Mouse (Mus musculus) spleen, adult 12 weeks (tissue): Measurements from ENCODE around the gene Ubxn4.
"Not testable (repeated sequence)": the region's sequence is repeated elsewhere in the genome, so short reads cannot be mapped to it uniquely, and the experiment has no call there.

ENCODE experiments used
- DNase-seq: peaks from one replicate; pipeline ENCODE4 v3.0.0; 2022; ENCODE audit warnings: low spot score

The Ubxn4 gene

DNA sequence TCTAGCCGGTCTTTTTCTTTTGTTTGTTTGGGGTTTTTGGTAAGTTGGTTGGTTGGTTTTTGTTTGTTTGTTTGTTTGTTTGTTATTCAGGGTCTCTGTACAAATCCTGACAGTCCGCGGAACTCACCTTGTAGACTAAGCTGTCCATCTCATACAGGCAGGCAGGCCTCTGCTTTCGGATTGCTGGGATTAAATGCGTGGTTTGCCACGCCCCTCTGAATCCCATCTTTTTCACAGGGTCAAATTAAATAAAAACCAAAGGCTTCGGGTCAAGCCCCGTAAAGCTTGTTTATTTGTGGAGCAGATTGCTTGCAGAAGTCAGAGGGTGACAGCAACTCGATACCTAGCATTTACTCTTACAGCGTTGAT is at the start of gene Ubxn4:
TSS of gene Ubxn4 (plus strand) at position 338 of the 369 bp plus-strand sequence.
- DNase-seq = no peak

DNA sequence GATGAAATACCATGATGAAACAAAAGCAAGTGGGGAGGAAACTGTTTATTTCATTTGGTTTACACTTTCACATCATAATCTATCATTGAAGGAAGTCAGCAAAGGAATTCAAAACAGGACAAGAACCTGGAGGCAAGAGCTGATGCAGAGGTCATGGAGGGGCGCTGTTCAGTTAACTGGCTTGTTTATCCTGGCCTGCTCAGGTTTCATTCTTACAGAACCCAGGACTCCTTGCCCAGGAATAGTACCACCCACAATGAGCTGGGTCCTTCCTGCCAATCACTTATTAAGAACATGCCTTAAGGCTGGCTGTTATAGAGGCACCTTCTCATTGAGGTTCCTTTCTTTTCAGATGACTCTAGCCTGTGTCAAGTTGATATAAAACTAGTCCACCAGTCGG is 49.8 kb upstream of the Ubxn4 start:
- DNase-seq = no peak

DNA sequence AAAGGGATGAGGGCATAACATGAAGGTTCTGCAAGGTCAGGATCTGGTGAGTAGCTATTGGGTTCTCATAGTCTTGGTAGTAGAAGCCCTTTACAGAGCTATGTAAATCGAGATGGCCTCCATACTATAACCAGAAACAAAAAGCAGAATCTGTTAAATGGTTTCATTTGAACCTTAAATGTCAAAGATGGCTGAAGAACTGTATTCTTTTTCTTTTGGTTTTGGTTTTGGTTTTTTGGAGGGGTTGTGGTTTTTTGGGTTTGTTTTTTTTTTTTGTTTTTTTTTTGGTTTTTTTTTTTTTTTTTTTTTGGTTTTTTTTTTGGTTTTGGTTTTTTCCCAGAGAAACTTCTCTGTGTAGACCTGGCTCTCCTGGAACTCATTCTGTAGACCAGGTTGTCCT is 46.4 kb upstream of the Ubxn4 start:
- no peak for DNase-seq

DNA sequence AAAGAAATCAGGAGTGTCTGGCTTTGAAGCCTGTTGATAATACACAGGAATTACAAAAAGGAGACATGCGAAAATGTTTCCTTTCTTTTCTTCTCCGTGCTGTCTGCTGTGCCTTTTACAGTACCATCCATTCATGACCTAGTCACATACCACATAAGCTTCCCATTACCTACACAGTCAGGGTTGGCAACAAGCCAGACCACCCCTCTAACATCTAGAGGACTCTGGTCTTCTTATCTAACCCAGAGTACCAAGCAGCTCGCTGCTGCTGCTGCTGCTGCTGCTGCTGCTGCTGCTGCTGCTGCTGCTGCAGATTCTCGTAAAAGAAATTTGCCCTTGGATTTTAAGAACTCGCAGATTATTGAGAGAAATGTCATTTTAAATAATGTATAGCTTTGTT is 30.5 kb upstream of the Ubxn4 start:
- DNase-seq = no peak

DNA sequence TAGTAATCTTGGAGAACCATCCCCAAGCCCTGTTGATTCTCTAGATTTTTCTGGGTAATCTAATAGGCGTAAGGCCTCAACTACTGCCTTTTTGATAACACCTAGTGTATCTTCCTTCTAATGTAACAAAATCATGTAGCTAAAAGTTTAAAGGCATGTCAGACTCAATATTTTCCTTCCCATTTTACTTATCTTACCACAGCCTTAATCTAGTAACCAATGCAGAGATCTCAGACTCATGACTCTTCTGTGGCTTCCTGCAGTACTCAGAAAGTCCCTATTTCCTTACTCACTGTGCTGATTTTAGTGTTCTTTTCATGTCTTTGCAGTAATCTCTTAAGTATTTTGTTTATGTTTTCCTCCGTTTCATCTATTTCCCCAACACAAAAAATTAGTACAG is 21.9 kb upstream of the Ubxn4 start:
- DNase-seq = no peak

DNA sequence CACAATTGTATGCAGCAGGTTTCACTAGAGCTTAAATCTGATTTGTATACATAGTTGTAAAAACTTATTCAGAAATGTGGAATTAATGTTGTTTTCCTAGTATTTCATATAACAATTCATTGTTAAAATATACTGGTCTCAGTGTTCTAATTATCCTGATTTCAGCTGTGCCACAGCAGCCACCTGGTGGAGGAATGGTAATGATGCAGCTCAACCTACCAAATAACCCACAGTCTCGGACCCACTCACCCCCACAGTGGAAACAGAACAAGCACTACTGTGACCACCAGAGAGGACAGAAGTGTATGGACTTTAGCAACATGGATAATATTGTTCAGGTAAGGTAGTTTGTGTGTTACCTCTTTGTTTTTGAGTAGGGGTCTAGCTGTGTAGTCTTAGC is 20.5 kb upstream of the Ubxn4 start:
- DNase-seq = no peak

DNA sequence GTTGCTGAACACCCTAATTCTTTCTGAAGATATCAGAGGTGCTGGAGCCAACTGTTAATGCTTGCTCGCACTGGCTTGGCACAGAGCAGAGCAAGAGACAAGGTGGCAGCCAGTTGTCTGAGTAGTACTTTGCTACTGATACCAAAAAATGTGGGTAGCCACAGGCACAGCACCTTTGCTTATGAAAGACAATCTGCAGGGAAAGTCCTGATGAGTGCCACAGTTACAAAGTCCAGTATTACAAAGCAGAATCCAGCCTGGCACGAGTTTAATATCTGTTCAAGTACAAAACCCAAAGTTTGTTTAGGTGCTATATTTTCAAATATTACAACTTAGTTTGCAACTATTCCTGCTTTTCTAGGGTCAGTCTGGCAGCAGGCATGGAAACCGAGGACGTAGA is 8.6 kb upstream of the Ubxn4 start:
- no peak for DNase-seq

DNA sequence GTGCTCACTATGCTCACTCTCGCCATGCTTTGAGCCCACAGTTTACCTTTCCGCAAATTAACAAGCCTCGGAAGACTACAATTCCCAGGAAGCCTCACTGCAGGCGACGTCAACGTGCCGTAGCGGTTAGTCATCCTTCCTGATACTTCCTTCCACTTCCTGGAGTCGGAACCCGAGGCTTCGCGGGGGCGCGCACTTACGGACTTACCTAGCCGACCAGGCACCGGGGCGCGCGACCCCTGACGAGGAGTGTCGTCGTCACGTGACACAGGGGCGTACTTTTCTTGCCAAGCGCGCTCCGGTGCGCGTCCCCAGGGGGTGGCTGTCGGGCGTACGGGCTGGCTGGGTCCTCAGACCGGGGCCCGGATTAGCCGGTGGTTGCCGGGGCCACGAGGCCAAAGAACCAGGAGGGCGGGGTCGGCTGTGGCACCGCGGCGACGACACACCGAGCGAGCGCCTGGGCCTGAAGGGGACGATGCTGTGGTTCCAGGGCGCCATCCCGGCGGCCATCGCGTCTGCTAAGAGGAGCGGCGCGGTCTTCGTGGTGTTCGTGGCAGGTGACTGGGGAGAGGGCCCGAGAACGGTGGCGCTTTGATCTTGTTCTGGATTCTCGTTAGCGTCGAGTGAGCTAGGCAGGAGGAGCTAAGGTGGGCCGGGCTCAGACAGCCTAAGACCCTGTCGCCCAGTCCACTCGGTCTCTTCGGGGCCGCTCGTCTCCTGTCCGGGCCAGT is 397 bp downstream of the Ubxn4 start:
- peak; percentile 85 for DNase-seq

DNA sequence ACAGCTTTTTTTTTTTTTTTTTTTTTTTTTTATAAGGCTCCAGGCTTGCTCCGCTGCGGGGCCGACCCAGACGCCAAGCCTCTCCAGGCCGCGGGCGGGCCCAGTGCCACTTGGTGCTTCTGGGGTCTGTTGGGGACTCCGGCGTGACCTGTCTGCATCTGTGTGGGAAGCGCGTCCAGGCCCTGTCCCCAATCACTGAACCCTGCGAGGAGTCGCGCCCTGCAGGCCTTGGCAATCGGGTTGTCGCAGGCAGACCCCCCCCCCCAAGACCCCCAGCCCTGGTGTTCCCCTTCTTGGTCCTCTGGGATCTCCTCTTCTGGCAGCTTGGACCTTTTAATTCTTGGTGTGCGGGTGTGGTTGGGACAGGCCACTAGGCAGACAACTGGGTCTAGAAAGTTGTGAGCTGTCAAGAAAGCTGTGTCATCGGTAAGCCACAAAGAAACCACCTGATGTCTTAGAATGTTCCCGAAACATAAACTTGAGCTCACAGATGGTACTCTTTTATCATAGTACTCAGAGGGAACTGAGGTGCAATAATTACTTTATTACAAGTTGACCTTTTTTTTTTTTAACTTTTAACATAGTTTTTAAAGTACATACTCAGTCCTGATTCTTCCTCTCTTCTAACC is 1.1 kb downstream of the Ubxn4 start:
- DNase-seq = peak; percentile 15

DNA sequence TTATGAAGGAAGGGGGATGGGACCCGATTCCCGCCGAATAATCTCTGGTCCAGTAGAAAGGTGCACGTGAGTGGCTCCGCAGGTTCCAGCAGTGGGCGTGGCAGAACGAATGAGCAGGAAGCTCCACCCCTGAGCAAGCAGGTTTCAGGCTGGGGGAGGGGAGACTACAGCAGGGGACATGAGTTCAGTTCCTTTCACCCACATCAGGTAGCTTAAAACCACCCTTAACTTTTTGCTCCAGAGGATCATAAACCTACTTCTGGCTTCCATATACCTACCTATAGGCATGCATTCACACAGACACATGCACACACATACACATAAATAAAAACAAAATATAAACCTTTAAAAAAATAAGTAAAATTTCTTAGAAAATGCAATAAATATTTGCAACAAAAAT is 23.3 kb downstream of the Ubxn4 start:
- DNase-seq = not testable (repeated sequence)

DNA sequence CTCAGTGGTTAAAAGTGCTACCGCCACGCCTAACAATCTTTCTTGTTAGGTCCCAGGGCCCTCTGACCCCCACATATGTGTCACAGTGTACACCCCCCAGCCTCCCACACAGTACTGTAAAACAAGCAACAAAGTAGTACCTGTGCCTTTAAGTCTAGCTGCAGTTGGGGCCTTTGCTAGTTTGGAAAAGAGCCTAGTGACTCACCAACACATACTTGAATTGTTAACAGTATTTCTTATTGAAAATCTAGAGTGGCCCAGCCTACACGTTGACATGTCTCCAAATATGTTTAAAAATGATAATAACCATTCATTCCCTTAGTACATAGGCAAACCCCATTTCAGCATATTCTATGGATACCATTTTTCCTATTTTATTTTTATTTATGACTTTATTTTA is 27.0 kb downstream of the Ubxn4 start:
- DNase-seq = no peak

DNA sequence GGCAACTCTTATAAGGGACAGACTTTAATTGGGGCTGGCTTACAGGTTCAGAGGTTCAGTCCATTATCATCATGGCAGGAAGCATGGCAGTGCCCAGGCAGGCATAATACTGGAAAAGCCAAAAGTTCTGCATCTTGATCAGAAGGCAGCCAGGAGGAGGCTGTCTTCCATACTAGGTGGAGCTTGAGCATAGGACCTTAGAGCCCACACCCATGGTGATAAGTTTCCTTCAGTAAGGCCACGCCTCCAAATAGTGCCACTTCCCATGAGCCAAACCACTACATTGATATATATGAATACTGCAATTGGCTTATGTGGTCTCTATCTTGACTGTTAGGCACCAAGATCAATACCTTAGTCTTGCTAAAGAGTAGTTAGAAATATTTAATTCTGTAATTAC is 32.1 kb downstream of the Ubxn4 start:
- DNase-seq = no peak

DNA sequence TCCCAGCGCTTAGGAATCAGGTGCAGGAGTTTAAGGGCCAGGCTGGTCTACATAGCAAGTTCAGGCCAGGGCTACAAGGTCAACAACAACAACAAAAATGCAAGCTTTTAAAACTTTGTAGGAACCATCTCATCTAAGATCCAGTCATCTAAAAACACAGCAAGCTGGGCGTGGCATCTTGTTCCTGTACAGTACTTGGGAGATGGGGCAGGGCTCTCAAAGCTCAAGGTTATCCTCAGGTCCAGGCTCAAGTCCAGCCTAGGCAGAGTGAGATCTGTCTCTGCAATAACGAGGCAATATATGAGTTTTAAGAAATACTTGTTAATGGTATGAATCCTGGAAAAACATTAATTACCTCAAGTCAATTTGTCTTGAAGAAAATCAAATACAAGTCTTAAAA is 34.8 kb downstream of the Ubxn4 start:
- DNase-seq = no peak

DNA sequence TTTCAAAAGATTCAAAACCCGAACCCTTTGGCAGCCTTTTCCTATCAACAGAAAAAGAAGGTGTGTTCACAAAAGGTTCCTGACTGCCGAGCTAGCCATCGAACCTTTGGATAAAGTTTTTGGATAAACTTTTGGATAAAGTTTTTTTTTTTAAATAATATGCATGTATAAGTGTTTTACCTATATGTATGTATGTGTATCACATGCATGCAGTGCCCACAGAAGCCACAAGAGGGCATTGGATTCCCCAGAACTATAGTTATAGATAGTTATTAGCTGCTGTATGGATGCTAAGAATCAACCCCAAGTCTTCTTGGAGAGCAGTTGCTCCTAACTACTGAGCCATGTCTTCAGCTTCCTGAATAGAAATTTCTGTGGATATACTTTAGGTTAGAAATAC is 38.0 kb downstream of the Ubxn4 start:
- no peak for DNase-seq

DNA sequence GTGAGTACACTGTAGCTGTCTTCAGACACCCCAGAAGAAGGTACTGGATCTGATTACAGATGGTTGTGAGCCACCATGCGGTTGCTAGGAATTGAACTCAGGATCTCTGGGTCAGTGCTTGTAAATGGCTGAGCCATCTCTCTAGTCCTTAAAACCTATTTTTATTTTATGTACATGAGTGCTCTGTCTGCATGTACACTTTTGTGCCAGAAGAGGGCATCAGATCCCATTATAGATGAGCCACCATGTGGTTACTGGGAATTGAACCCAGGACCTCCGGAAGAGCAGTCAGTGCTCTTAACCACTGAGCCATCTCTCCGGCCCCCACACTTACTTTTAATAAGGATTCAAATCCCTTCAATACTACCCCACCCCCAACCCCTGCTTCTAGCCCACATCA is 39.2 kb downstream of the Ubxn4 start:
- DNase-seq = no peak

DNA sequence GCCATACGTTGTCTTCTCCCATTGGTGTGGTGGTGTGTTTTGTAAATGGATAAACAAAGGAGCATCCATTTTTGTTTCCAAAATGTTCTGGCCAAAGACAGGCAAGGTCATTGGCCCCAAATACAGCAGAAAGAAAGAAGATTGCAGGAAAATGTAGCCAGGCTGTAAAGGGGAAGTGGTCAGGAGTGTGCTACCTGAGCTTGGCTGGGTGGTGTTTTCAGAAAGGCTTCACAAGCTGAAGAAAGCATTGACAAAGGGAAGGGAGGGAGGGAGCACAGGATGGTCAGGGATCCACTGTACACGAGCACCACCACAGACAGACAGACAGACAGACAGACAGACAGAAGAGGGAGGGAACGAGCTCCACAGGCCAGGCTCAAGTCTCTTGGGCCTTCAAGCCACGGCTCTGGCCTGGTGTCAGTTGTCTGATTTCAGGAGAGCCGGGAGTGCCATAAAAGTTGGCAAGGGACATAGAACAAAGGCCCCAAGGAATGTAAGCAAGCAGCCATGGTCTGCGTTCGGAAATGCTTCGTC is 40.5 kb downstream of the Ubxn4 start:
- DNase-seq = no peak

DNA sequence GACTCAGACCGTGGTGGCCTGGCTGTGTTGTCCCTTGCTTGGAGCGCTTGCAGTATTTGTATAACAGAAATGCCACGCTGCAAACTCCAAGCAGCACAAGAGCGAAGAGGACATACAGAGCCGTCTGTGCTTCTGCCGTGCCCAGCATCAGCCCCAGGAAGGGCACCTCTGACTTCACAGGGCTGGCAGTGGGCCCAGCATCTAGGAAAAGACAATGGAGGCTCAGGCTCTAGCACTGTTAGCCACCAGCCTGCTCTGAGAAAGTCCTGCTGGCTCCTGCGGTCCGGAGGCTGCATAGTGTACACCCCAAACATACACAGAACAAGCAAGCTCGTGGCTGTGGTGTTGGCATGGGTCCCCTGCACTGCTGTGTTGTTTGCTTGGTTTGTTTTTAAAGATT is 41.4 kb downstream of the Ubxn4 start:
- no peak for DNase-seq

DNA sequence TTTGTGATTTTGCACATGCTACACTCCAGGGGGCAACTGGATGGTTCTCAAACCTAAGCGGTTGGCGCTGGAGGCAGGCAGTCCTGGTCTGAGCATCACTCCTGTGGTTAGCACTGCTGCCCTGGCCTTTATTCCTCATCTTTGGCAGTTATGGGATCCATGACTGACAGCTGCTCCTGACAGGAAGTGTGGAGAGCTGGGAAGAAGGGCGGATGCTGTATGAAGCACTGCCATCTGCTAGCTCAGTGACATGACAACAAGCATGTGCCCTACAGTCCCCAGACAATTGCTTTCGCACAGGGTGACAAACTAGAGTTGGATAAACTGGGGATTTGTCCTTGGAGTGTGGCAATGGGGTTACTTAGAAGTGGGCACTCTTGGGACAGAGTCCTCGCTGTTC is 46.5 kb downstream of the Ubxn4 start:
- DNase-seq = no peak

DNA sequence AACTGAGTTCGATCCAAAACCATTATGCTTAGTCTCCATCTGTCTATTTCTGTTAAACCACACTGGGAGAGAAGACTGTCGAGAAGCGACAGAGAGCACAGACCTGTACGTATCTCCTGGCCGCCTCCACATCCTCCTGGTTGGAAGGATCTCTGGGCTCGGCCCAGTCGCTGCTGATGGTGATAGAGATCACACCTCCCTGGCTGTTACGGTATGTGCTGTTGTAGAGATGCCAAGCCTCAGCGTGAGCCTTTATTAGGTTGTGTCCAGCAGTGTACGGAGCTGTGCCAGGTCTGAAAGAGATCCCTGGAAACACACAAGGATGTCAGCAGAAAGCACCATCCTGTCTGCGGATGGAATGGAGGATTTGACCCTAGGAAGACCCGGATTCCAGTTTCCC is 49.8 kb downstream of the Ubxn4 start:
- DNase-seq = no peak

DNA sequence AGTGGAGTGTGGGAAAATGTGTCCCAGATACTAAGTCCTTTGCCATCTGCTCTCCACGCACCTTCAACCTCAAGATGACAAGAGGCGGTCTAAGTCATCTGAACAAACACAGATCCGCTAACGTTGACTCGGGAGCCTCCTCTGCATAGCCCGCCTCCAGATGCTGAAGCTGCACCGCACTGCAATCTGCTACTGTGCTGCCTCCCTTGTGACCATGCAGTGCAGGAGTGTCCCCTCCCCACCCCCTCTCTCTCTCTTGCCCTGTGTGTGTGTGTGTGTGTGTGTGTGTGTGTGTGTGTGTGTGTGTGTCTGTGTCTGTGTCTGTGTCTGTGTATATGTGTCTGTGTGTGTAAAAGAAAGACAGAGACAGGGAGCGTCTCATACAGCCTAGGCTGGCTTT is 51.5 kb downstream of the Ubxn4 start:
- no peak for DNase-seq

DNA sequence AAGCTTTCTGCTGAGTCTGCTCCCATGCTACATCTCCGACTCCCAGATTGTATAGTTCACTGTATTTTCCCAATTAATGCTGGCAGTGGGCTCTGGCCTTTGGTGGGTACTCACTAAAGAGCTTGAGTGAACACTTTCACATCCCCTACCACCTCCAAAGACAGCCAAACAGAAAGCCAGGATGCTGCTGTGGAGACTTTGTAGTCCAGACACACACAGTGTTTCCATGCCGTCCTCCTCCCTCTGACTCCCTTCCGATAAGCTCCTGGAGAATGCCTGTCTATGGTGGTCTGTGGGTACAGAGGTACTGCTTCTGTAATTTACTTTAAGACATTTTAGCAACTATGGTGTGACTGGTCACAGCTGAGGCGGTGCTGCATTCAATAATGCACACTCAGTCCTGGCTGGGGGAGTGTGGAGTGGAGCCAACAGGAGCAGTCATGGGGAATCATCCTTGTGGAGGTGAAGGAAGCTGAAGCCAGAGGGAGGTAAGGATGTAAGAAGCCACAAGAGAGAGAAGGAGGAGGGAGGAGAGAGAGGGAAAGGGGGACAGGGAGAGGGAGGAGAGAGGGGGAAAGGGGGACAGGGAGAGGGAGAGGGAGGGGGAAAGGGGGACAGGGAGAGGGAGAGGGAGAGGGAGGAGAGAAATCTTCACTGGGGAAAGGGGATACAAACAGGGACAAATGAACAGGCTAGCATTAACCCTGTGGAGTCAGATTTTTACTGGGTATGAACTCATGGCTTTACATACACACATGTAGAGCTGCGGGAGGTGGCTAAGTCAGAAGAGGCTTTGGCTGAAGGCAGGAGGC is 52.2 kb downstream of the Ubxn4 start:
- no peak for DNase-seq

DNA sequence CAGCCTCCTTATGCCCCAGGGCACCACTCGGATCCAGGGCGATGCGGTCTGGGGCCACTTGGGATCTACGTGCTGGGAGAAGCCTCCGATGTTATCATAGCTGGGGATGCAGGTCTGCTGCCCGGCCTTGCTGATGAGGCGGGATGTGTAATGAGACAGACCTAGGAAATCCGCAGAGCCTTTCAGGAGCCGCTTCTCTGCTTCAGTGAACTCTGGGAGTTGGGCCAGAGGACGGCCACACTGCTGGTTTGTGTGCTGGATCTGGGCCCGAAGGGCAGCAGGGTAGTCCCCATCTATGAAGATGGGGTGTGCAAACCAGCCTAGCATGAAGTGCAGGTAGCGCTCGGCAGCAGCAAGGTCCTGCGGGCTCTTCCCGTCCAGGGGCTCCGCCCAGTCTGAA is 60.1 kb downstream of the Ubxn4 start:
- DNase-seq = no peak

DNA sequence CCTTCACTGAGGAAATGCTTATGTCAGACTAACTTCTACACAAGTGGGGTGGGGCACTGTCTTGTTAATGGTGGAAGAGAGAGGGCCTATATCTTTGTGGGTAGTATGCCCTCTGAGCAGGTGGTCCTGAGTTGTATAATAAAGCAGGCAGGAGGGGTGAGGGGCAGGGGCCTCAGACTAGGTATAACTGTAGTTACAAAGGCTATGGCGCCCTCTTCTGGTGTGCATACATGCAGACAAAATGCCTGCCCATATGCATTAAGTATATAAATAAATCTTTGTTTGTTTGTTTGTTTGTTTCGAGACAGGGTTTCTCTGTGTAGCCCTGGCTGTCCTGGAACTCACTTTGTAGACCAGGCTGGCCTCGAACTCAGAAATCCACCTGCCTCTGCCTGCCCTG is 65.3 kb downstream of the Ubxn4 start:
- no peak for DNase-seq
